In genomic region chrX:60255346-60255745, GRCm38 (mm10) we compare ENCODE assay signal across 26 mouse cellular contexts.
"Had no signal": no experiment of that assay in that cellular context is flagged by ENCODE, and none has a peak within 500 bp of the region (broad histone marks: within the 10 kb centered on the region; RNA-seq: fewer than 3 reads in every experiment).

No protein-coding gene starts in this region.

- H3K4me3 ChIP-seq: gastrocnemius, adult 2 months; heart, adult 2 months; heart, embryonic 13.5 days; heart, embryonic 15.5 days; hindbrain, embryonic 13.5 days; hindbrain, embryonic 15.5 days; kidney, embryonic 15.5 days; limb, embryonic 13.5 days; limb, embryonic 15.5 days; liver, embryonic 12.5 days had no signal

- H3K27me3 ChIP-seq: heart, embryonic 13.5 days; heart, embryonic 15.5 days; hindbrain, embryonic 13.5 days; hindbrain, embryonic 15.5 days; kidney, embryonic 15.5 days; limb, embryonic 13.5 days; limb, embryonic 15.5 days; liver, embryonic 12.5 days had no signal

- H3K4me1 ChIP-seq: heart, embryonic 13.5 days; heart, embryonic 15.5 days; hindbrain, embryonic 13.5 days; hindbrain, embryonic 15.5 days; kidney, embryonic 15.5 days; limb, embryonic 13.5 days; limb, embryonic 15.5 days; liver, embryonic 12.5 days had no signal

- H3K9me3 ChIP-seq: heart, embryonic 13.5 days; heart, embryonic 15.5 days; hindbrain, embryonic 13.5 days; hindbrain, embryonic 15.5 days; kidney, embryonic 15.5 days; limb, embryonic 13.5 days; limb, embryonic 15.5 days; liver, embryonic 12.5 days had no signal

- DNase-seq: gastrocnemius, adult 2 months; gastrocnemius, postnatal 14 days; gastrocnemius, postnatal 36 days; heart, adult 11 months; heart, adult 2 months; heart, postnatal 14 days; heart, postnatal 36 days; kidney, adult 11 months; kidney, adult 2 months; kidney, adult 9 months; kidney, postnatal 14 days; kidney, postnatal 36 days; layer of hippocampus, adult 9-11 months; layer of hippocampus, postnatal 36 days; left cerebral cortex, postnatal 4 days had no signal

- H3K36me3 ChIP-seq: heart, embryonic 13.5 days; heart, embryonic 15.5 days; hindbrain, embryonic 13.5 days; hindbrain, embryonic 15.5 days; kidney, embryonic 15.5 days; limb, embryonic 13.5 days; limb, embryonic 15.5 days; liver, embryonic 12.5 days had no signal

- H3K27ac ChIP-seq: gastrocnemius, adult 2 months; heart, adult 2 months; heart, embryonic 13.5 days; heart, embryonic 15.5 days; hindbrain, embryonic 13.5 days; hindbrain, embryonic 15.5 days; hindbrain, postnatal 0 days; kidney, embryonic 15.5 days; kidney, postnatal 0 days; limb, embryonic 13.5 days; limb, embryonic 15.5 days; liver, embryonic 12.5 days; liver, embryonic 14.5 days had no signal

- H3K9ac ChIP-seq: heart, embryonic 13.5 days; heart, embryonic 15.5 days; hindbrain, embryonic 13.5 days; hindbrain, embryonic 15.5 days; kidney, embryonic 15.5 days; limb, embryonic 13.5 days; limb, embryonic 15.5 days; liver, embryonic 12.5 days; liver, embryonic 14.5 days had no signal
